Mouse (Mus musculus): ENCODE measurements around the gene Smim24.

Gene Smim24

DNA sequence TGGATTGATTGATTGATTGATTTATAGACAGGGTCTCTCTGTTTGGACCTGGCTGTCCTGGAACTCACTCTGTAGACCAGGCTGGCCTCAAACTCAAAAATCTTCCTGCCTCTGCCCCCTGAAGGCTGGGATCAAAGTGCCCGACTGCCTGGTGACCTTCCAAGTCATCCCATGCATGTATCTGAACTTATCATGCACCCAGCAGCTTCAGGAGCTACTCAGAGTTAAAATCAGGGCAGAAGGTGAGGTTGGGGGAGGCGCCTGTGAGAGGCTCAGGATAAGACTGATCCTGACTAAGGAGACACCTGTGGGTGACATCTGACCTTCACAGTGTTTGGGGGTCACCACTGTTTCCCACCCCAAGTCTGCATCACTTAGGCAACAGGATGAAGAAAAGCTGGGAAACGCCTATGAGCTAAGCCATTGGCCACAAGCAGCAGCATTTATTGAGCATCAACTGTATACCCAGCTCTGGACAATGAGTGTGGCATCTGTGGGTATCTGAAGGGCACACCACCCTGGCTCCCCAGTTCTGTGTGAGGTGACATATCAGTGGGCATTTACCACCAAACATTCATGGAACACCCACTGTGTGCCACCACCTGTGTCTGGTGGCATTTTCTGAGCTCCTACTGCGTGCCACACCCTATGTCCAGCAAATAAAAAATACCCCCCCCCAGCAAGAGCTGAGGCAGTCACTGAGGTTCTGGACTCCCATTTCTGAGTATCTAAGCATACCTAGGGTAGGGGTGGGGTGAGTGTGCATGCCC is 30.8 kb downstream of the Smim24 start:
- DNase-seq, result peak; percentile 7

GRCm38 (mm10) chr10:81424246-81425051 is 31.6 kb downstream of the Smim24 start:
- DNase-seq, result peak; percentile 82

DNA sequence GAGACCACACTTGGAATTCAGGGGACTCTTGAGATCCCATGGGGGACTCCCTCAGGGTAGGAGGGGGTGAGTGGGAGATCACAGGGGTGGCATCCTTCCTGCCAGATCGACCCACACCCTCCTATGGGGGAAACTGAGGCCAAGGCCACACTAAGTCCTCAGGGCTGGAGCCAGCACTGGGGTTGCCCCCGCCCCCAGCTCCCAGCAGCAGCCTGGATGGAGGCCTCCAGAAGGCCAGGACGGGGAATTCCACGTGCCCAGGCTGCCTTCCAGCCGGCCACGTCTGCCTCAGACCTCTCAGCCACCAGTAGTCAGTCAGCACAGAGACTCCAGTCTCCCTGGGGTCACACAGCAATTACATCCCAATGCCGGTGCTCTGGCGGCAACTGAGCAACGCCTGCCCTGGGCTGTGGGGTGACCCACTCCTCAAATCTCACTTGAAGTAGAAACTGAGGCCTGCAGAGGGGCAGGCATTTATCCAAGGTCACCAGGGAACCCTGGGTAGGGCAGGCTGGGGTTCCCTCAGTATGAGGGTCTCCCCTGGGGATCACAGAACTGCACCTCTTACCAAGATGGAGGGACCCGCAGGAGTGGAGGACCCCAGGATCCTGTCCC is 32.5 kb downstream of the Smim24 start:
- peak; percentile 56 for DNase-seq

- peak; percentile 41 for DNase-seq
Measured at GRCm38 (mm10) chr10:81426081-81426671, 33.3 kb downstream of the Smim24 start.

DNA sequence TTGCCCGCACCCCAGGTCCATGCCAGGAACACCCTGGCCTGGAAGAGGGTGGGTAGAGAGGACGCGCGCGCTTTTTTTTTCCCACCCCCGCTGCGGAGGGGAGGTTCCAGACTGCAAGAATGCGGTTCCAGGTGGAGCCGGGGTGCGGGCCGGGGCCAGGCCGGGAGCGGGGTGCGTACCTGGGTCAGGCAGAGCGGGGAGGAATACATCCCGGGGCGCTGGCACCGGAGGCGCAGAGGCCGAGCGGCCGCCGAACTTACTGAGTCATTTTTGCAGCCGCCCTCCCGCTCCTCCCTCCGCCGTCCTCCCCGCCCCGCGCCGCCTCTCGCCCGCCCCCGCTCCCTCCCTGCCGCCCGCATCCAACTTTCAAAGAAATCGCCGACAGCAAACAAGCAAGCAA is 34.0 kb downstream of the Smim24 start:
- peak; percentile 82 for DNase-seq

DNA sequence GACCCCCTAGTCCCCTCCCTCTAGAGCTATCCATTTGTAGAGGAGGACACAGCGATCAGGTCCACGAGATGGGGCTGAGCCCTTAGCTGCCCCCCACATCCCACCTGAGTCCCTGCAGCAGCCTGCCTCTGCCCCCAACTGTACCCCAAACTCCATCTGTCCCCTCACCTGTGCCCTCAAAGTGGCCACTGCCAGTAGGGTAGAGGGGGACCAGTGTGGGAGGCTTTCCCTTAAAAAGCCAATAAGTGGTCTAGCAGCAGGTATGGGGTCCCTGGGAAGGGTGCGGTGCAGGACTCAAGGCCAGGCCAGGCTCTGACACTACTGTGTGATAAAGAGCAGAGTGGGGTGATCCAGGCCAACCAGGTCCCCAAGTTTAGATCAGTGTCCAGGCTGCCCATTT is 34.5 kb downstream of the Smim24 start:
- no peak for DNase-seq

- peak; percentile 13 for DNase-seq
Measured at GRCm38 (mm10) chr10:81427804-81428506, 35.1 kb downstream of the Smim24 start.

GRCm38 (mm10) chr10:81428507-81428870 is 35.6 kb downstream of the Smim24 start:
- peak; percentile 2 for DNase-seq

DNA sequence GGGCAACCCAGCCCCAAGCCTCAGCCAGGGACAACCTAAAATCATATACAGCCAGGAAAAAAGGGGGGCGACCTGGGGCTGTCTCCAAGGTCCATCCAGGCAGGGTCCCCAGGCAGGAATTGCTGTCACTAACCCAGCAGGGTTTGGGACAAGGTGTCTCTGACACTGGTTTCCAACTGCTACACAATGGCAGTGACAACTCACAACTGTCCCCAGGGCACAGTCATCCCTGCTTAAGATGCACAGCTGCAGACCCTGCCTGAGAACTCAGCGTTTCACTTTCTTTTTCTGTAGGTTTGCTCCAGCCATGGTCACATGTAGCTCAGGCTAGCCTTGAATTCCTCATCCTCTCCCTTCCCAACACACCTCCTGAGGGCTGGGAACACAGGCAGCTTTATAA is 36.2 kb downstream of the Smim24 start:
- peak; percentile 6 for DNase-seq

DNA sequence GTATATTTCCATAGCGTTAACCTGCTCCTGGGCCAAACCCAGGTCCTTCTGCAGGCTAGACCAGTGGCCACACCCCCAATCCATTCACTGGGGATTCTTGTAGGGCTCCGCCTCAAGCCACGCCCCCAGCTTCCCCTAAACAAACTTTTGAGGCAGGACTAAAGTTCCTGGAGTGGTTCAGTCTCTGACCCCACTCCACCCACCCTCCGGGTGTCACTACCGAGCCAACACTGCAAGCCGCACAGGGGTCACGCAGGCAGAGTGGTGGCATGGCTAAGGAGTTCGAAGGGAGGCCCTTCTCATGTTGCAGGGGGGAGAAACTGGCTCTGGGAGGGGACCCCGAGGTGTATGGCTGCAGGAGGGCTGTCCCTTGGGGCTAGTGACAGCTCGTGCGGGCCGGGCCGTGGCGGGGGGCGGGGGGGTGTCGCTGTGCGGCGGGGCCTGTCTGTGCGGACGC is 36.8 kb downstream of the Smim24 start:
- peak; percentile 95 for DNase-seq

DNA sequence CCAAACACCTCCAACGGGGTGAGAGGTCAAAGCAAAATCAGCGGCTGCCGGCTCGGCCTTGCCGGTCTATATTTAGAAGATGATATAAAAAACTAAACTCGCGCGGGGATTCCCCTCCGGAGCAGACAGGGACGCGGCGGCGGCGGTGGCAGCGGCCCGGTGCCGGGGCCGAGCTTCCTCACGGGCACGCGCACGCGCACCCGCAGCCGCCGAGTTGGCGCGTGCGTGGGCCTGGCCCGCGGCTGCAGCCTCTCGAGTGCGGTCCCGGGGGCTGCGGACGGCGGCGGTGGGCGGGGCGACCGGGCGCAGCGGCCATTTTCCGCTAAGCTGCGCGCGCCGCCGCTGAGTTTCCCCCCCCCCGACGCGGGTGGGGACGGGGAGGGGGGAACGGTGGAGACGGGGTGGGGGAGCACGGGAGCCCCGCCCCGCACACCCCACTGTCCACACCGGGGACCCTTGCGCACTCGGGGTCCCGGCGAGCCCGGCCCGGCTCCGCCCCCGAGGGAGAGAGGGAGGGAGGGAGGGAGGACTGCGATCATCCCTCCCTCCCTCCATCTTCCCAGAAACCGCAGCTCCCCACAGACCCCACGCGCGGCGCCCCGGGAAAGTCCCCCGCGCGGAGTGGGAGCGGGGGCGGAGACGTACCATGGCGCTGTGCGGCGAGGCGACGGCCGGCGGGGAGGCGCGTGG is 37.4 kb downstream of the Smim24 start:
- DNase-seq, result peak; percentile 91

GRCm38 (mm10) chr10:81430831-81431525 is 38.1 kb downstream of the Smim24 start:
- peak; percentile 82 for DNase-seq

DNA sequence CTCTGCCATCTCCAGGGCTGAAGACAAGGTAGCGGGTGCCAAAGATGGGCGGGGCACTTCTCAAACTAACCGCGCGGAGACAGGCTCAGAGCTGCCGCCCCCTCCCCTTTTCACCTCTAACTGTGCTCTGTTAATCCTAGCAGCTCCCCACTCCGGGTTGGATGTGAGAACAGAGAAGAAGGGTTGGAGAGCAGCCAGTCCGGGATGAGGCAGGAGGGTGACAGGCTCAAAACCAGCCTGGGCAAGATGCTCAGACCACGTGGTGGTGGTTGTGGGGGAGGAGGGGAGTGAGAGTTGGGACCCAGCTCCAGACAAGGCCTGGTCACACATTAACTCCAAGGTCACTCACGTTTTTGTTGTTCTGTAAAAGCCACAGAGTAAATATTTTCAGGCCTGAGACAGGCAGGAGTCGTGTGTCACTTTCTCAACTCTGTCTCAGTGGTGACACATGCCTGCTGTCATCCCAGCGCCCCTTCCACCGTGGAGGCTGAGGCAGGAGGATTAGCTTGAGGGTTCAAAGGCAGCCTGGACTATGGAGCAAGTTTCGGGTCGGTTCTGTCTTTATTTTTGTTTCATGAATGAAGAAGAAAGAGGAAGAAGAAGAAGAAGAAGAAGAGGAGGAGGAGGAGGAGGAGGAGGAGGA is 38.8 kb downstream of the Smim24 start:
- peak; percentile 89 for DNase-seq

DNA sequence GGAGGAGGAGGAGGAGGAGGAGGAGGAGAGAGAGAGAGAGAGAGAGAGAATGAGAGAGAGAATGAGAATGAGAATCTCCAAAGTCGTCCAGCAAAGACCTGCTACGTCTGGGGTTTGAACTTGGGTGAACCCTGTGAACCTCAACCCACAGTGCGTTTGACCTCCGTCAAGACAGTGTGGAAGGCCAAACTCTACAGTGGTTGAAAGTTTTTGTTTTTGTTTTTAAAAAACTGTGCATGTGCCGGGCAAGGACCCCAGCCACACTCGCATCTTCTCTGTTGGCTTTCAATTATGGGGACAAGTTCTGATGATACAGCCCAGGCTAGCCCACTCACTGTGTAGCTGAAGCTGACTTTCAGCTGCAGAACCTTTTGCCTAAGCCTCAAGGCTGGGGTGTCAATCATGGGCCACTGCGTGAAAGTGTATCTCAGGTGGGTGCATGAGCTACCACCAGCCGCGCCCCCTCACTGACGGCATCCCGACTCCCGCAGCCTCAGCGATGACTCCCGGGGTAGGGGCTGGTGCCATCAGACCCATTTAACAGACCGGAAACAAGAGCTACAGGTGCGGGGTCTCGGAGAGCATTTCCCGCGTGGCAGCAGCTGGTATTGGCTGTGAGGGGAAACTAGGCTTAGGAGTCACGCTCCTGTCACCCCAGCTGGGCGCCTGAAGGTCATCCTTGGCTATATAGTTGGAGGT is 39.5 kb downstream of the Smim24 start:
- DNase-seq, result peak; percentile 26

GRCm38 (mm10) chr10:81432868-81433262 is 40.0 kb downstream of the Smim24 start:
- DNase-seq, result peak; percentile 97

GRCm38 (mm10) chr10:81433541-81434289 is 40.9 kb downstream of the Smim24 start:
- DNase-seq, result peak; percentile 36

DNA sequence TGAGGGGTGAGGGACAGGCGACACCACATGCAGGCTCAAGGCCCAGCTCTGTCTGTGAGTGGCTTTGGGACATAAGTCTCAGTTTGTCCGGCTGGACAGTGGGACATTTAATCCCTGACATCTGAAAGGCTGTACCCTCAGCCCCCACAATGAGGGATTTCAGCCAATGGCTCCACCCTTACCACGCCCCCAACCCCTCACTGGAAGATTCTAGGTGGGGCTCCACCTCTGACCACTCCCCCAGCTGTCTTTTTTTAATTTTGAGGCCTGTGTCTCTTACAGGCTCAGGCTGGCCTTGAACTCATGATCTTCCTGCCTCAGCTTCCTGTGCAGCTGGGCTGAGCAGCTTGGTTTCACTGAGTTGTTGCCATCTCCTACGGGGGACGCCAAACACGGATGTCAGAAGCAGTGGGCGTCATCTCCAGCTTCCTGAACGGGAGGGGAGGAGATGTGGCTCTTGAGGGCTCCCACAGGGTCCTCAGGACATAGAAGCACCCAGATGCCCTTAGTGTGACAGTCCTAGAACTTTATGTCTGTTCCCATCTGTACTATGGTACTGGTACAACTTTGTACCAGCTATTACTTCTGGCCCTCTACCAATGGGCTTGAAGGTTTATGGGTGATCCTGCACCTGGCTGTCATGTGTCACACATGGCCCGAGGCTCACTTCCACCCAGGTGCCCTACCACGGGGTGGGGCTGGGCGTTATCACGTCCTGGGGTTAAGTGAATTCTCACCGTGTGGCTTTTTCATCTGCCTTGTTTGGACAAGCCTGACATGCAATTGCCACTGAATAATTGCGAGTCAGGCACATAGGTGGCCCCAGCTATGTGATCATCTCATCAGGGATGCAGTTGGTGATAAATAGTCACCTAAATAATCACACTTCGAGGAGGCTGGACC is 41.8 kb downstream of the Smim24 start:
- peak; percentile 32 for DNase-seq

- peak; percentile 92 for DNase-seq
Measured at GRCm38 (mm10) chr10:81435436-81435835, 42.6 kb downstream of the Smim24 start.

All from kidney, postnatal 14 days (tissue).